Comparison of ENCODE assay signal across 12 mouse cellular contexts in genomic region chr8:8947516-8948161, GRCm38 (mm10).
A peak's percentile ranks its signal among the peaks of the same experiment; 100 is the strongest.
DNase-seq lines count a peak whose midpoint lies in the region; ATAC-seq and TF ChIP-seq lines count a peak whose summit lies in the region.
"Had no signal": no experiment of that assay in that cellular context is flagged by ENCODE, and none has a peak within 500 bp of the region (broad histone marks: within the 10 kb centered on the region; RNA-seq: fewer than 3 reads in every experiment).

No protein-coding gene starts in this region.

- TF ChIP-seq POLR2A in brain, embryonic 14.5 days (IDR thresholded peaks at IDR 0.05; ENCODE audit: borderline replicate concordance, extremely low read depth, insufficient read depth, insufficient read length, poor library complexity, severe bottlenecking) = no peak

- no peak for TF ChIP-seq CTCF in brain, embryonic 14.5 days (IDR thresholded peaks at IDR 0.05; ENCODE audit: borderline replicate concordance, extremely low read depth, insufficient read depth, insufficient read length)
- no peak for TF ChIP-seq CTCF in stomach, postnatal 0 days (IDR thresholded peaks at IDR 0.05; ENCODE audit: low read depth)

- no peak overlapping the region for H3K27ac ChIP-seq in heart, embryonic 13.5 days (replicated peaks)
- peak overlapping the region; percentile 45 for H3K27ac ChIP-seq in embryonic facial prominence, embryonic 10.5 days (replicated peaks)
- H3K27ac ChIP-seq in limb, embryonic 10.5 days = no peak overlapping the region
- no peak overlapping the region for H3K27ac ChIP-seq in stomach, postnatal 0 days (replicated peaks)

- H3K4me1 ChIP-seq in heart, embryonic 13.5 days = peaks cover 15% of the 10 kb centered on the region
- H3K4me1 ChIP-seq in embryonic facial prominence, embryonic 10.5 days = peaks cover 36% of the 10 kb centered on the region
- peaks cover 30% of the 10 kb centered on the region for H3K4me1 ChIP-seq in limb, embryonic 10.5 days
- peaks cover 3% of the 10 kb centered on the region; the same call in 1 of the 2 replicates for H3K4me1 ChIP-seq in stomach, postnatal 0 days (replicated peaks; ENCODE audit: control insufficient read depth, insufficient read depth)

- no peak for TF ChIP-seq EP300 in stomach, postnatal 0 days (optimal IDR thresholded peaks at IDR 0.05)

- peak overlapping the region; percentile 18; the same call in 1 of the 2 replicates for H3K4me2 ChIP-seq in heart, embryonic 13.5 days
- H3K4me2 ChIP-seq in stomach, postnatal 0 days (replicated peaks; ENCODE audit: low read depth) = no peak overlapping the region

- no peaks in the 10 kb centered on the region for H3K27me3 ChIP-seq in heart, embryonic 13.5 days (replicated peaks)
- H3K27me3 ChIP-seq in embryonic facial prominence, embryonic 10.5 days (replicated peaks; ENCODE audit: low read depth, poor library complexity, severe bottlenecking) = 0 out of 2 replicates have a peak, but pooled peaks cover 4% of the 10 kb centered on the region
- H3K27me3 ChIP-seq in limb, embryonic 10.5 days (ENCODE audit: low read depth, poor library complexity, severe bottlenecking) = 0 out of 2 replicates have a peak, but pooled peaks cover 2% of the 10 kb centered on the region
- no peaks in the 10 kb centered on the region for H3K27me3 ChIP-seq in stomach, postnatal 0 days (ENCODE audit: control insufficient read depth, insufficient read depth, low read length)

- ATAC-seq in heart, embryonic 13.5 days (ENCODE audit: extremely low read depth, insufficient number of reproducible peaks, low FRiP score, low TSS enrichment) = no peak
- no peak for ATAC-seq in stomach, postnatal 0 days (ENCODE audit: low FRiP score, low TSS enrichment)
- ATAC-seq: intestine, embryonic 16.5 days had no signal

- H3K36me3 ChIP-seq in heart, embryonic 13.5 days = no peaks in the 10 kb centered on the region
- H3K36me3 ChIP-seq in embryonic facial prominence, embryonic 10.5 days (replicated peaks) = no peaks in the 10 kb centered on the region
- no peaks in the 10 kb centered on the region for H3K36me3 ChIP-seq in limb, embryonic 10.5 days
- H3K36me3 ChIP-seq in stomach, postnatal 0 days (ENCODE audit: control insufficient read depth, insufficient read depth, low read length) = no peaks in the 10 kb centered on the region

- H3K9ac ChIP-seq in heart, embryonic 13.5 days = 0 out of 2 replicates have a peak overlapping the region, but pooled peaks have one; percentile 2
- H3K9ac ChIP-seq in stomach, postnatal 0 days (ENCODE audit: low read length) = no peak overlapping the region

- H3K4me3 ChIP-seq in heart, embryonic 13.5 days = no peak overlapping the region
- H3K4me3 ChIP-seq in embryonic facial prominence, embryonic 10.5 days = no peak overlapping the region
- no peak overlapping the region for H3K4me3 ChIP-seq in limb, embryonic 10.5 days
- no peak overlapping the region for H3K4me3 ChIP-seq in stomach, postnatal 0 days (ENCODE audit: low read depth, low read length)

- intact Hi-C loops in left cerebral cortex, postnatal 14 days (cut with DNase I) = no loop called here

- DNase-seq in heart, adult 8-10 months (ENCODE audit: low spot score) = no peak
- DNase-seq in brain, embryonic 14.5 days (ENCODE audit: low read depth) = peak; percentile 76
- peak; percentile 69 for DNase-seq in embryonic facial prominence, embryonic 10.5 days (ENCODE audit: low spot score)
- DNase-seq in limb, embryonic 10.5 days (ENCODE audit: low spot score) = peak; percentile 50
- DNase-seq in stomach, postnatal 0 days (ENCODE audit: low spot score) = no peak
- DNase-seq in right cerebral cortex, postnatal 4 days = no peak
- no peak for DNase-seq in left cerebral cortex, postnatal 14 days (ENCODE audit: low spot score in 2 of 2)
- DNase-seq: layer of hippocampus, adult 9-11 months; left cerebral cortex, postnatal 4 days; lung, adult 18-20 months had no signal

- no peaks in the 10 kb centered on the region for H3K9me3 ChIP-seq in heart, embryonic 13.5 days
- no peaks in the 10 kb centered on the region for H3K9me3 ChIP-seq in embryonic facial prominence, embryonic 10.5 days
- H3K9me3 ChIP-seq in limb, embryonic 10.5 days (replicated peaks) = no peaks in the 10 kb centered on the region
- no peaks in the 10 kb centered on the region for H3K9me3 ChIP-seq in stomach, postnatal 0 days (ENCODE audit: control insufficient read depth, low read length)

- WGBS in heart, embryonic 13.5 days = 19% methylated on average over 7 of the region's 7 CpGs
- 31% methylated on average over 7 of the region's 7 CpGs for WGBS in embryonic facial prominence, embryonic 10.5 days
- WGBS in limb, embryonic 10.5 days = 25% methylated on average over 7 of the region's 7 CpGs
- WGBS in stomach, postnatal 0 days = 32% methylated on average over 7 of the region's 7 CpGs

Comparison
In these comparisons a context has a peak if more than half of its experiments do, and no peak if none do; other contexts are left out.
1. DNase-seq: peak in brain, embryonic 14.5 days (single experiment), embryonic facial prominence, embryonic 10.5 days (single experiment) and limb, embryonic 10.5 days (single experiment); none in heart, adult 8-10 months (single experiment), stomach, postnatal 0 days (single experiment), right cerebral cortex, postnatal 4 days (single experiment) and left cerebral cortex, postnatal 14 days (0 of 2).